Mouse (Mus musculus) kidney, postnatal 0 days (tissue): ENCODE measurements around the gene Serpina1b. TPM values are rescaled to one million over a fixed set of nuclear protein-coding genes. Genes with fewer than 3 reads are reported as not detected.
"Not testable (repeated sequence)": the region's sequence is repeated elsewhere in the genome, so short reads cannot be mapped to it uniquely, and the experiment has no call there.

Experiments used
- ATAC-seq: fragments of 200-750 bp; cut with Nextera tagmentation; replicated peaks from 2 replicates; pipeline ENCODE4 v1.8.0; 2017; ENCODE audit warnings: low read depth, moderate number of reproducible peaks, moderate TSS enrichment, moderate library complexity; ENCODE audit not compliant: low FRiP score
- DNase-seq: peaks from one replicate; pipeline ENCODE4 v3.0.0-alpha.2; 2016; ENCODE audit warnings: low spot score
- H3K27ac ChIP-seq: fragments of 300-500 bp; sonication (generic); 2 replicates; pipeline ENCODE4 v1.5.1; 2014; ENCODE audit warnings: mild to moderate bottlenecking
- H3K27me3 ChIP-seq: fragments of 300-500 bp; sonication (generic); 2 replicates; pipeline ENCODE4 v1.6.1; 2014; ENCODE audit warnings: low read length, mixed read lengths; ENCODE audit not compliant: insufficient read depth
- H3K36me3 ChIP-seq: fragments of 300-500 bp; sonication (generic); 2 replicates; pipeline ENCODE4 v1.6.1; 2014; ENCODE audit warnings: low read length, mixed read lengths; ENCODE audit not compliant: insufficient read depth
- H3K4me1 ChIP-seq: fragments of 300-500 bp; sonication (generic); replicated peaks from 2 replicates; pipeline ENCODE4 v1.6.1; 2014; ENCODE audit warnings: antibody characterized with exemption, low read length, mixed read lengths; ENCODE audit not compliant: insufficient read depth
- H3K4me2 ChIP-seq: fragments of 300-500 bp; sonication (generic); 2 replicates; pipeline ENCODE4 v1.6.1; 2014; ENCODE audit warnings: mild to moderate bottlenecking, low read length, moderate library complexity, mixed read lengths
- H3K4me3 ChIP-seq: fragments of 300-500 bp; sonication (generic); replicated peaks from 2 replicates; pipeline ENCODE4 v1.5.1; 2014; ENCODE audit warnings: low read depth, low read length
- H3K9ac ChIP-seq: fragments of 300-500 bp; sonication (generic); 2 replicates; pipeline ENCODE4 v1.6.1; 2014; ENCODE audit warnings: low read depth, low read length
- H3K9me3 ChIP-seq: fragments of 300-500 bp; sonication (generic); replicated peaks from 2 replicates; pipeline ENCODE4 v1.6.1; 2016; ENCODE audit warnings: low read length, inconsistent platforms, mixed read lengths
- WGBS: fragments of 180-500 bp; shearing (Covaris S2); extraction: QIAGEN DNeasy Blood & Tissue Kit; methylation state at CpG from one replicate; pipeline ENCODE4 v1.1.7; 2014; 5-methylcytosine and 5-hydroxymethylcytosine counted together
- polyA plus RNA-seq: library from polyadenylated mRNA; unstranded; fragments of >200 nt; fragmentation: Nextera tagmentation; extraction: Ambion mirVana; gene quantifications from 2 replicates; pipeline ENCODE4 v1.2.1, GENCODE M21; 2015

The Serpina1b gene
- polyA plus RNA-seq, 1 experiment from 2014 or later: 8.7 TPM

DNA sequence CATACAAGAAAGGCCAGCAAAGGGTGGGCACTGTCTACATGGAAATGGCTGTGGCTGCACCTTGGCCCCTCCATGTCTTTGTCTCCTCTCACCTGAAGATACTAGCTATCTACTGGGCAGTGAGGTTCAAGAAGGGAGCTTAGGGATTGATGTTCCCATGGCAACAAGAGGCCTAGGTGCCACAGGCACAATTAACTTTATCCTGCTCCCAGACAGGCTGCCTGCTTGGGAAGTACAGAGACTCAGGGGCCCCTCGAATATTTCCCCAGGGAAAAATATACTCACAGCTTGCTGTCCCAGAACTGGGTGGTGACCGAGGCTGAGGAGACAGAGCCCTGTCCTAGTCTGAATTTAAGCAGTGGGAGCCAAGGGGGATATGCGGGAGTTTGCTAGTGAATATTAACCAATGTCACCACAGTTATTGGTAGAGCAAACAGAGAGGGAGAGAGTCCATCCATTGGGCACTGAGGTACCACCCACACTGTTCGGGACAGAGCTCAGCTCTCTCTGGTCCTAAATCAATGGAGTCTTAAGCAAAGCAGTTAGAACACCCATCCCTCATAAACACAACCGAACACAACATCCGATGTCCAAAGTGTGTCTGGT lies 56.8 kb downstream of the Serpina1b start, which contains the start of gene Serpina1d:
Serpina1d (minus strand) TSS at position 347 of the 606 bp plus-strand sequence.
- not testable (repeated sequence) for H3K4me2 ChIP-seq, H3K27me3 ChIP-seq, DNase-seq, H3K4me1 ChIP-seq, H3K36me3 ChIP-seq, H3K4me3 ChIP-seq, H3K27ac ChIP-seq, H3K9ac ChIP-seq, ATAC-seq, H3K9me3 ChIP-seq
- WGBS: 83% methylated on average over 6 of the region's 6 CpGs

DNA sequence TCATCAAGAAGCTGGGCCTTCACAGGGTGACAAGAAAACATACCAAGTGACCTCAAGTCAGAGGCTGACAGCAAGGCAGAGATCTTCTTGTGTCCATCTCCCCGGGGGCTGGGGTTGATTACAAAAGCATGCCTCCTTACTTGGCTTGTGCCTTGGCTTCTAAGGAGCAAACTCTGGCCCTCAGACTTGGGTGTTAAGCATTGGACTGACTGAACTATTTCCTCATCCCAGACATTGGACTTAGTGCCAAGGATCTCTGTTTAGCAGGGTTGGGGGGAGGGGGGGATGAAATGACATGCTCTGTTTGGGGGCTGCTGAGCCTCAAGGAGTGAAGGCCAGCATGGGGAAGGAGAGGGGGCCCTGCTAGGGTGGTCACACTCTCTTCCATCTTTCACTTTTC lies 59.6 kb downstream of the Serpina1b start:
- not testable (repeated sequence) for ATAC-seq, H3K36me3 ChIP-seq, H3K27ac ChIP-seq, DNase-seq, H3K4me2 ChIP-seq, H3K9ac ChIP-seq, H3K4me3 ChIP-seq, H3K9me3 ChIP-seq, H3K4me1 ChIP-seq, H3K27me3 ChIP-seq
- WGBS: 83% methylated on average over 1 of the region's 1 CpGs

DNA sequence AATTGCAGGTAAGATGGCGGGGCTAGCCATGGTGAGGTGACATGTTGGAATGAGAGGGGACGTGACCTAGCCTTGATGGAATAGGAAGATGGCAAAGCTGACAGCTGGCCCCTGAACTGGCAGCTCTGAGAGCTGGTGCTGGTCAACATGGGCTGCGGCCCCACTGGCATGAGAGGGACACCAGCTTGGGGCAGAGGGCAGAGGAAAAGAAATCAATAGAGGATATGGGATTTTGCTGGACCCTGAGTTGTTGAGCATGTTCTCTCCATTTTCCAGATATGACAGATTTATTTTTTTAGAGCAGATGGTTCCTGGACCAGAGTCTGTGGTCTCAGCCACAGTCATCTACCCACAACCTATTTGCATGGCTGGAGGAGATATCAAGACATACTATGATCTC lies 67.1 kb downstream of the Serpina1b start:
- H3K36me3 ChIP-seq, H3K27ac ChIP-seq, ATAC-seq, H3K9me3 ChIP-seq, H3K9ac ChIP-seq, H3K4me3 ChIP-seq, H3K4me2 ChIP-seq, H3K4me1 ChIP-seq, DNase-seq, H3K27me3 ChIP-seq: not testable (repeated sequence)
- 80% methylated on average over 3 of the region's 3 CpGs for WGBS

DNA sequence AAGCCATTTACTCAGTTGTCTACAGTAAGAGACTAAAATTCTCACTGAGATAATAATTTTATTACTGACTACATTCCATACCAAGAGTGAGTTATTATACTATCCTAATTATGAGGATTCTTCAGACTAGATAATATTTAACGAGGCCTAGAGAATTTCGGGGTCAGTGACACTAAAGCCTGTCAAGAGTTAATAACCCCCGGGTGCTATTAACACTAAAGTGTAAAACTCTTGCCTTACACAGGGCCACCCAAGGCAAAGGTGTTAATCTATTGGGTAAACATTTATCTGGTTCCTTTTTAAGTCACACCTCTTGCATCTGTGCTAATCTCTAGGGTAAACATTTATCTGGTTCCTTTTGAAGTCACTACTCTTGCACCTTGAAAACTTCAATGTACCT lies 69.9 kb downstream of the Serpina1b start:
- not testable (repeated sequence) for H3K27me3 ChIP-seq, H3K27ac ChIP-seq, ATAC-seq, H3K9ac ChIP-seq, H3K36me3 ChIP-seq, H3K4me1 ChIP-seq, H3K4me3 ChIP-seq, H3K4me2 ChIP-seq, DNase-seq, H3K9me3 ChIP-seq
- WGBS: 75% methylated on average over 3 of the region's 3 CpGs

DNA sequence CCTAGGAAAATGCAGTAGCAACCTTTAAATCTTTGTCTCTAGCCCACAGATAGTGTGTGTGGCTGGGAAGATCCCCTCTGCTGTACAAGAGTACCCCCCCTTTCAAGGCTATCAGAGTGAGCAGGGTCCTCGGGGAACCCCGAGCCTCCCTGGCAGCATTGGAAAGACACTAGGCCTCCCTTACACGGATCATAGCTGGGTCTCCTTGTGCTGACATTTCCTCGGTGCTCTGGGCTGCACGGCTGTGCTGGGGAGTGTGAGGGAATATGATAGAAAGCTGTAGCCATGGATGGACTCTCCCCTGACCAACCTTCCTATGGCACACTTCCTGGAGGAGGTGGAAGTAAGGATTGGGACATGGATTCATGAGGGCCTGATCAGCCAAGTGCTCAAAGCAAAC lies 84.2 kb downstream of the Serpina1b start:
- H3K36me3 ChIP-seq, DNase-seq, H3K4me3 ChIP-seq, H3K4me2 ChIP-seq, ATAC-seq, H3K9ac ChIP-seq, H3K27ac ChIP-seq, H3K27me3 ChIP-seq, H3K9me3 ChIP-seq, H3K4me1 ChIP-seq: not testable (repeated sequence)
- 86% methylated on average over 5 of the region's 5 CpGs for WGBS

DNA sequence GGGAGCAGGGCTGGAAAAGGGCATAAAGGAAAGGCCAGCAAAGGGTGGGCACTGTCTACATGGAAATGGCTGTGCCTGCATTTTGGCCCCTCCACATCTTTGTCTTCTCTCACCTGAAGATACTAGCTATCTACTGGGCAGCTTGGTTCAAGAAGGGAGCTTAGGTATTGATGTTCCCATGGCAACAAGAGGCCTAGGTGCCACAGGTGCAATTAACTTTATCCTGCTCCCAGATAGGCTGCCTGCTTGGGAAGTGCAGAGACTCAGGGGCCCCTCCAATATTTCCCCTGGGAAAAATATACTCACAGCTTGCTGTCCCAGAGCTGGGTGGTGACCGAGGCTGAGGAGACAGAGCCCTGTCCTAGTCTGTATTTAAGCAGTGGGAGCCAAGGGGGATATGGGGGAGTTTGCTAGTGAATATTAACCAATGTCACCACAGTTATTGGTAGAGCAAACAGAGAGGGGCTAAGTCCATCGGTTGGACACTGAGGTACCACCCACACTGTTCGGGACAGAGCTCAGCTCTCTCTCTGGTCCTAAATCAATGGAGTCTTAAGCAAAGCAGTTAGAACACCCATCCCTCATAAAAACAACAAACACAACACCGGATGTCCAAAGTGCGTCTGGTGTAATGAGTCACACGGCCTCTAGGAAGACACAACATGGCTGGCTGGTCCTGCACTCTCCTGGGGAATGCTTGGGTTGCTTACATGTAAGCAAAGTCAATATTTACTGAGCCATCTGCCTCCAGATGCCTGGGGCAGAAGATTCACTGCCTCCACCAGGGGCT lies 92.2 kb downstream of the Serpina1b start:
- H3K9ac ChIP-seq, DNase-seq, H3K4me3 ChIP-seq, H3K4me1 ChIP-seq, H3K27me3 ChIP-seq, H3K9me3 ChIP-seq, H3K4me2 ChIP-seq, H3K36me3 ChIP-seq, ATAC-seq, H3K27ac ChIP-seq: not testable (repeated sequence)
- 59% methylated on average over 5 of the region's 6 CpGs for WGBS

DNA sequence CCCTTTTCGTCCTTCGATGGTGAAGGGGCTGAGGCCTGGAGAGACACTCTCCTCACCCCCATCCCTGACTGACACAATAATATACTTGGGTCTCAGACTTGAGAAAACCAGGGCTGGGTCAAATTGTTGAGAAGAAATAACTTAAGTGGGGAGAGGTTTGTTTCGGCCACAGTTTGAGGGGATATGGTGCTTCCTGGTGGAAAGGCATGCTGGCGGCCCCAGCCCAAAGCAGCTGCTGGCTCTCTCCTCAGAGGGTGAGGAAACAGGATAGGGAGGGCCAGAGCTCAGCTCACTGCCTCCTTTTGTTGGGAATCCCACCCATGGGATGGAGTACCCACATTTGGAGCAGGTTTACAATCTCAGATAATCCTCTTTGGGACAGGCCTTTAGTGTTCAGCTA lies 94.6 kb downstream of the Serpina1b start:
- DNase-seq, H3K27ac ChIP-seq, H3K27me3 ChIP-seq, H3K9me3 ChIP-seq, ATAC-seq, H3K9ac ChIP-seq, H3K36me3 ChIP-seq, H3K4me2 ChIP-seq, H3K4me3 ChIP-seq, H3K4me1 ChIP-seq: not testable (repeated sequence)
- WGBS: 75% methylated on average over 4 of the region's 4 CpGs

DNA sequence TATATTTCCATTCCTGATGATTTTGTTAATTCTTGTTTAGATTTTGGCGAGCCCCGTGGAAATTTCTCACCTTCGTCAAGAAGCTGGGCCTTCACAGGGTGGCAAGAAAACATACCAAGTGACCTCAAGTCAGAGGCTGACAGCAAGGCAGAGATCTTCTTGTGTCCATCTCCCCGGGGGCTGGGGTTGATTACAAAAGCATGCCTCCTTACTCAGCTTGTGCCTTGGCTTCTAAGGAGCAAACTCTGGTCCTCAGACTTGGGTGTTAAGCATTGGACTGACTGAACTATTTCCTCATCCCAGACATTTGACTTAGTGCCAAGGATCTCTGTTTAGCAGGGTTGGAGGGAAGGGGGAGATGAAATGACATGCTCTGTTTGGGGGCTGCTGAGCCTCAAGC lies 95.1 kb downstream of the Serpina1b start:
- DNase-seq, H3K9ac ChIP-seq, H3K4me3 ChIP-seq, H3K27ac ChIP-seq, H3K36me3 ChIP-seq, ATAC-seq, H3K4me1 ChIP-seq, H3K9me3 ChIP-seq, H3K4me2 ChIP-seq, H3K27me3 ChIP-seq: not testable (repeated sequence)
- WGBS: 79% methylated on average over 4 of the region's 4 CpGs
